Mouse (Mus musculus) embryonic fibroblast, embryonic 13.5 days (primary cell): ENCODE data around the gene Slc4a10.

ENCODE experiments used
- CTCF ChIP-seq: IDR thresholded peaks from 2 replicates; pipeline ENCODE4 v1.5.1; 2011; ENCODE audit warnings: mild to moderate bottlenecking, control low read depth, low read length, moderate library complexity, borderline replicate concordance; ENCODE audit not compliant: insufficient read depth
- POLR2A ChIP-seq: IDR thresholded peaks from 2 replicates; pipeline ENCODE4 v1.6.1; 2011; ENCODE audit warnings: low read depth, mild to moderate bottlenecking, control low read depth, low read length, moderate library complexity

- TF ChIP-seq POLR2A, result no peak
- no peak for TF ChIP-seq CTCF
These were observed 83.7 kb downstream of the Slc4a10 start for GRCm38 (mm10) chr2:62129975-62130374.
